Mouse (Mus musculus) CD8-positive naive resting alpha-beta T cell, adult 2 months (primary cell): Measurements from ENCODE around the gene Mfsd4b1.
"Not testable (repeated sequence)": the region's sequence is repeated elsewhere in the genome, so short reads cannot be mapped to it uniquely, and the experiment has no call there.

Experiments
- DNase-seq, 2 experiments: peaks; one replicate each; pipeline ENCODE4 v3.0.0; 2022; ENCODE audit warnings: low read depth in 2 of 2, low spot score in 2 of 2

Gene Mfsd4b1

GRCm38 (mm10) chr10:40034956-40035355, 9.9 kb upstream of the Mfsd4b1 start:
- DNase-seq = no peak

DNA sequence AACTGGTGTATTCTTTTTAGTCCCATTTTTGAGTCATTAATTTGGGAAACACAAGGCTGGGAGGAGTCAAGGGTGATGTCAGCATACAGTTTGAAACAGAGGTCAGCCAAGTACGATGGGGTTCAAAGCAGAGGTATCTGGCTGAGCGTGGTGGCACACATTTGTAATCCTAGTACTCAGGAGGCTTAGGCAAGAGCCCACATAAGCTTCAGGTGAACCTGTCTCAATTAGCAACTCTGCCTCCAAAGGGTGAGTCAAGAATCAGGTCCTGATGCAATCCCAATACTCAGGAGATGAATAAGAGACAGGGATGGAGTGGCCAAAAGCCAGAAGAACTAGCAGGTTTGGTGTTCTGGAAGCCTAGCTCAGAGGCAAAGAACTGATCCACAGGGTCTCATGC, 7.8 kb upstream of the Mfsd4b1 start:
- DNase-seq = no peak

DNA sequence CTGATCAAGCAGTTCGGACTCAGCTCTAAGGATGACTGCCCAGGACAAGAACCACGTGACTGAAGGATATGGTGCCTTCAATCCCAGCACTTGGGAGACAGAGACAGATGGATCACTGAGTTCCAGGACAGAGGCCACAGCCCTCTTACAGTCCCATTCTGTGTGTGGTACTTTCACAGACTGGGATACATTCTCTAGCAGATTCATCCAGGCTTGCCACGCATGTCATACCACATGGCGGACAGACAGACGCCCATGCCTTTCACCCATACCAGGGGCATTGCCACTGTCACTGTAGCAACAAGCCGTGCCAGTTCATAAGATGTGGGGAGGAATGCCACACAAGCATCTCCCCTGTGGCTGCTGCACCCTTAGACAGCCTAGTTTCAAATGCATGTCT, 5.6 kb upstream of the Mfsd4b1 start:
- no peak for DNase-seq

- no peak for DNase-seq
Measured at GRCm38 (mm10) chr10:40029610-40030009, 4.5 kb upstream of the Mfsd4b1 start.

GRCm38 (mm10) chr10:40028091-40028490, 3.0 kb upstream of the Mfsd4b1 start:
- DNase-seq = no peak

GRCm38 (mm10) chr10:40026546-40026945, 1.5 kb upstream of the Mfsd4b1 start:
- DNase-seq = no peak

DNA sequence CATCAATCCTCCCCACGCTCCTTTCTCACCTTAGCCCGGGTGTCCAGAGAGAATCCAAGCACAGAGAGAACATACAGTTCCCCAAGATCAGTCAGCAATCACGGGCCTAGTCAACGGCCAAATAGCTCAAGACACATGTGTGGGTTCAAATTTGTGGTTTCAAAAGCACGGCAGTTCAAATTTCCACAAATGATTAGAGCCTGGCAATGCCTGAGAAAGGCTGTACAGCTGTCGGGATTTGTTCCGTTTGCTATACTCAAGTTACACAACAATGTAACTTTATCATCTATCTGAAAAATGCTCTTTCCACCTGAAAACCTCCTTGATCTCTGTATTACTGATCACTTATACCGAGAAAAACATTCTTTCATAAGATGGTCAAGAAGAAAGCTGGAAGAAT, 492 bp upstream of the Mfsd4b1 start:
- DNase-seq = no peak

DNA sequence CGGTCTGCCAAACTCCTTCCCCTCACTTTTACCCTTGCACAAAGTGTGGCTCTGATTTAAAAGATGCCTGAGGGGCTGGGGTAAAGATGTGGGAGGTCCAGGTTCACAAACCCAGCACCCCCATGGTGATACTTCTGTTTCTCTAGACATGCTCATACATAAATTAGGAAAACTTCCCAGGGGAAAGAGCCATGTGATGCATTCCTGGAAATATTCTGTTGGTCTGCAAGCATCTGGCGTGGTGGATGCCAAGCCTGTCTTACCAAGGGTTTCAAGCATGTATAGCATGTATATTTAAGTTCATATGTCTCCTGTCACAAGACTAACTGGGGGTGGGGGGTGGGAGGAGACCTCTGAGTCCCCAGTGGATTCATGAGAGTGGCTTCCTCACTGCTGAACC, 4.7 kb downstream of the Mfsd4b1 start:
- DNase-seq = no peak

DNA sequence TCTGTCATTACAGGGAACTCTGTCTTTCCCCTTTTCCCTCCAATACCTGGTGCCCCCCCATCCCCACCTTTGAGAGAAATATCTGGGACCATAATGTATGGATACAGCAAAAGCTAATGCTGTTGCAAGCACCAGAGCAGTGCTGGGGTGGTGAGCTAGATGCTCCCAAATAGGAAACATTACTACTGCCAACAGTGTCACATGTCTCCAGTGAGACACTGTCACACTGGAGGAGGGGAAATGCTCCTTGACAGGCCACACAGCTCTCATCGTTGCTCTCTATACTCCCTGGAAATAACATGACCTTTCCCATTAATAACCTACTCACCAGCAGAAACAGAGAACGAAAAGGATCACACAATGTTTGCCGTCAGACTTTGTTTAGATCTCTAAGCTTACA, 5.6 kb downstream of the Mfsd4b1 start:
- no peak for DNase-seq

DNA sequence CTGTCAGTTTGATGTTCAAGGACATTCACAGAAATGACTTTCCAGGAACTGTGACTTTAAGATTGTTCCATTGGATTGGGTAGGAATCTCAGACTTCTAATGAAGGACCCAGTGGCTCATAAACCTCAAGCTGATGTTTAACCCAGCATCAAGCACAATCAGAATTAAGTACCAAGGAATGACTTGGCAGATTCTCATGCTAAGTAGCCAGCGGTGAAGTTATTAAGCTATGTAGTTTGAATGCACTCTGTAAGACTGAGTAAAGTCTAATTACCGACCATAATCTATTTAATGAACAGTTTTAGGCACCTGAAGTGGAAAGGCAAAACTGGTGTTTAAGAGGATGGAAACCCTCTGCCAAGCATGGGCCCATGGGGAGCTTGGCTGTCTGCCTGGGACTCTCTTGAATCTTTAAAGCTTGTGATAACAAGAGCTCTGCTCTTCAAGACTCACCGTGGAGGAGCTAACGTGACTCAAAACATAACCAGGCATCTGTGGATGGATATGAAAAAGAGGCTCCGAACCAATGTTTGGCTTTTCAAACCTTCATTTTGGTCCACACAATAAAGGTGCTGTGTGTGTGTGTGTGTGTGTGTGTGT, 6.7 kb downstream of the Mfsd4b1 start:
- DNase-seq = no peak

DNA sequence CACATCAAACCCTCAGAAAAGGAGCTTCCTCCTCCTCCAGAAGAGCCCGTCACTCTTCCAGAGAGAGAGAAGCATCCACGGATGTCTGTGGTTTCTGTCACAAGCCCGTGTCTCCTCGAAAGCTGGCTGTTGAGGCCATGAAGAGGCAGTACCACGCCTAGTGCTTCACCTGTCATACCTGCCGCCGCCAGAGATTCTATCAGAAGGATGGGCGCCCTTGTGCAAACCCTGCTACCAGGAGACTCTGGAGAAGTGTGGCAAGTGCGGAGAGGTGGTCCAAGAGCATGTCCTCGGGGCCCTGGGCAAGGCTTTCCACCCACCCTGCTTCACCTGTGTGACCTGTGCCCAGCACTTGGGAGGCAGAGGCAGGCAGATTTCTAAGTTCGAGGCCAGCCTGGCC, 15.5 kb downstream of the Mfsd4b1 start:
- DNase-seq = no peak

GRCm38 (mm10) chr10:40008847-40009246, 16.2 kb downstream of the Mfsd4b1 start:
- DNase-seq = not testable (repeated sequence)

GRCm38 (mm10) chr10:40007953-40008352, 17.1 kb downstream of the Mfsd4b1 start:
- no peak for DNase-seq

DNA sequence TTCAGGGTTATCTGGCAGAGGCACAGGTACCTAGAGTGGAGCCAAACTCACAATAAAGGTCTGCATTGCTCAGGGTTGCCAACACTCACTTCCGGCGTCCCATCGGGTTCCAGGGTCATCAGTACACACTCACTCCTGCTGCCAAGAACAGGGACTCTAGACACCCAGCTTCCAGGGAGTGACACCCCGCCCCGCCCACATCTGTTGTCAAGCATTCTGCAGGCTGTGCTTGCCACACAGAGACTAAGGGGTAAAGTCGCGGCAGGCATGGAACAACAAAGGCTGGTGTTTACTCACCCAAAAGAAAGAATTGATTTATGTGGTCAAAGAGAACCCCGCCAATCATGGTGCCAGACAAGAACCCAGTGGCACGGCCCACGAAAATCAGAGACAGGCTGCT, 18.1 kb downstream of the Mfsd4b1 start:
- DNase-seq = no peak

- DNase-seq = no peak
Measured at GRCm38 (mm10) chr10:40000746-40001145, 24.3 kb downstream of the Mfsd4b1 start.

GRCm38 (mm10) chr10:39991155-39991554, 33.9 kb downstream of the Mfsd4b1 start:
- DNase-seq = no peak

DNA sequence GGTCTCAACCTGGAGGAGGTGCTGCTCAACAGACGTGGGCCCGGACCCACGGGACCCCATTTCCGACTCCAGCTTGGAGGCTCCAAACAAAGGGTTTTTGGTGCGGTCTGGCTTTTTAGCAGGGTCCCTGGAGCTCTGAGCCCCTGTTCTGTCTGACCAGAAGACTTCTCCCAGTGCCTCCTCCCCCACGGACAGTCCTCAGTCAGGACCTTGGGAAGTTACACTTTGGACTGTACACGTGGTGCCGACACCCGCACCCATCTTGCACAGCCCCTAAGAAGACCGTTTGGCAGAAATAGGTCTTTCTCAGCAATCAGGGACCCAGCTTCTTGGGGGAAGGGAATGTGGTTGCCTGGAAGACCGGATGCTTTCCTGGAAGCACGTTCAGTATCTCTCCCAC, 38.6 kb downstream of the Mfsd4b1 start, which contains the start of gene Mfsd4b5:
Mfsd4b5 (minus strand) TSS at position 181 of the 400 bp plus-strand sequence.
- no peak for DNase-seq

DNA sequence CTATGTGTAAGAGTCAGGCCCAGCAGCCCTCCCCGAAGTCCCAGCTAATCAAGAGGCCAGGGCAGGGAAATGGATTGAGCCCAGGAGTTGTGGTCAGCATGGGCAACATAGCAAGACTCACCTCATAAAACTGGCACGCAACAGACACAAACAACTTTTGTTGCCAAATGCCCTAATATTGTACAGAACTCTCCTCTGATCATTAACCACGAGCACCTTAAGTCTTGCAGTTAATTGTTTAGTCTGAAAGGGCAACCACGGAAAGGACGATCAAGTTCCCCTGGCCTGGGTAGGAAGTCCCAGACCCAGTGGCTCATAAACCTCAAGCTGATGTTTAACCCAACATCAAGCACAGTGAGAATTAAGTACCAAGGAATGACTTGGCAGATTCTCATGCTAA, 42.5 kb downstream of the Mfsd4b1 start:
- DNase-seq = no peak

- no peak for DNase-seq
Measured at GRCm38 (mm10) chr10:39978231-39978630, 46.8 kb downstream of the Mfsd4b1 start.

DNA sequence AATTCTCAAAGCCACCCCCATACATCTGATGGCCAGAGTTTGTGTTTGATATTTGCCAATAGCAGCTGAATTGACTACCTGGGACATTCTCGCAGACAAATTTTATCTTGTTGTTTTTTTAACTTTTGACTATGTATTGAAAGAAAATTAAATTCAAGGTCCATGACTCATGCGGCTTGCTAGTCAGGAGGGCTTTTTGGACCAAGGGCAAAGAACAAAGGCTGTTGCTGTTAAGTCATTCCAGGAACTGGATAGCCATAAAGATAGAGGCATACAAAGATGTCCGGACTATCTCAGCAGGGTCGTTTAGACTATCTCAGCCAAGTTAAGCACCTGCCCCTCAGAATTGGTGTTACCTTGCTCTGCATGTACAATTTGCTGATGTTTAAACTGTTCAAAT, 47.7 kb downstream of the Mfsd4b1 start:
- DNase-seq = no peak

DNA sequence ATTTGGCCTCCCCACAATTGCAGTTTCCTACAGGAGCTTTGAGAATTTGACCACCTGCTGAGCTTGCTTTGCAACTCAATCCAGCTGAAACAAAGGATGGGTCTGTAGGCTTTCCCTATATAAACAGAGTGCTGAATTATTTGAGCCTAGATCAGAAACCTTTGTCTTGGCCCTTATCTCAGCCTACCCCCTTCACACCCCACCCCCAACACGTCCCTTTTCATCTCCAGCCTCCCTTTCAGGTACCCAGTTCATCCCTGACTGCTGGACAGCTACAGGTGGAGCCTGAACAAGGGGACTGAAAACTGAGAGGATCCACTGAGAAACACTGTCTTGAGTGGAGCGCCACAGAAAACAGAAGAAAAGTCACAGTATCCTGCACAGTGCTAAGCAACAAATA, 49.3 kb downstream of the Mfsd4b1 start:
- DNase-seq = no peak

- DNase-seq = no peak
Measured at GRCm38 (mm10) chr10:39974982-39975381, 50.1 kb downstream of the Mfsd4b1 start.

GRCm38 (mm10) chr10:39967512-39967911, 57.6 kb downstream of the Mfsd4b1 start:
- DNase-seq = no peak

DNA sequence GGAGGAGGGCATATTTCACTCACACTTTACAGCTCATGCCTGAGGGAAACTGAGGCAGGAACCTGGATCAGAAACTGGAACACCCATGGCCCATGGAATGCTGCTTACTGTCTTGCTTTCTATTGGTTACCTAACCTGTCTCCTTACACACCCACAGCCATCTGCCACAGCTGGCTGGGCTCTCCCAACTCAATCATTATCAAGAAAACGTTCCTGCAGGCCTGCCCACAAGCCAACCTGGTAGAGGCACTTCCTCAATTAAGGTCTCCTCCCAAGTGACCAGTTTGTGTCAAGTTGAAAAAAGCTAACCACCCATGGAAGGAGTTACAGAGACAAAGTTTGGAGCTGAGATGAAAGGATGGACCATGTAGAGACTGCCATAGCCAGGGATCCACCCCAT, 63.2 kb downstream of the Mfsd4b1 start:
- DNase-seq = no peak
